Mouse (Mus musculus): ENCODE data around the gene Ppif.

Gene Ppif

GRCm38 (mm10) chr14:25736589-25736988 is 42.6 kb downstream of the Ppif start:
- in situ Hi-C loops (cut with MboI, MseI): no loop called here

DNA sequence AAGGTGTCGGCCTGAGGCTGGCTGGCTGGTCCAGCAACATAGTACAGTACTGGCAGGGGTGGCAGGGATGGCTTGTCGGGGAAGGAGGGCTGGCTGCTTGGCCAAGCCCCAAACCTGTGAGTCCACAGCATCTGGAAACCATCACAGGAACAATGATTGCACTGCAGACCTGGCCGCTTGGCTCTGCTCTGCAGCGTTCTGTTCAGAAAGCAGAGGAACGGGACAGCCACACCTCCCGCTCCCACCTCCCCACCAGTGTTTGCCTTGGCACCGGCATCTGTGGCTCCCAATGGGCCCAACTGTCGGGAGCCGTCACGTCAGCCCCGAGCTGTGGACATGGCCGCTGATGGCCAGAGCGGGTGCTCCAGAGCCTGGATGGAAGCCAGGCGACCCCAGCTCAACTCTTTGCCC is 44.6 kb downstream of the Ppif start:
- in situ Hi-C loops (cut with MboI, MseI): no loop called here

- in situ Hi-C loops (cut with MboI, MseI): no loop called here
Observed at GRCm38 (mm10) chr14:25739957-25740565, 46.1 kb downstream of the Ppif start.

DNA sequence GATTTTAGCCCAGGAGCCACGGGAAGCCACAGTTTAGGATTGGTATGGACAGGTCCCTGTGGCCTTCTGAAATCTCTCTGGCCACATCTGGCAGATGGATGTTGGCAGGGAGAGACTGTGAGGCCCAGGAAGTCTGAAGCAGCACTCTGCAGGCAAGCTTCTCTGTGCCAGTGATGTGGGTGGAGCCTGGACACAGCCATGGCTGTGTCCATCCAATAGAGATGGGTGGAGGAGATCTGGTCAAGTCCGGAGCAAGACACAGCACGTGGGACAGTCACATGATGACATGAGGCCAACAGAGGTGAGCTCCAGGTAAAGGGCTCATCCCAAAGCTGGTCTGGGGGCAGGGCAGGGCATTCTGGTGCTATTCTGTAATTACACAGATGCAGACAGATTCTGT is 47.3 kb downstream of the Ppif start:
- in situ Hi-C loops (cut with MboI, MseI): no loop called here

DNA sequence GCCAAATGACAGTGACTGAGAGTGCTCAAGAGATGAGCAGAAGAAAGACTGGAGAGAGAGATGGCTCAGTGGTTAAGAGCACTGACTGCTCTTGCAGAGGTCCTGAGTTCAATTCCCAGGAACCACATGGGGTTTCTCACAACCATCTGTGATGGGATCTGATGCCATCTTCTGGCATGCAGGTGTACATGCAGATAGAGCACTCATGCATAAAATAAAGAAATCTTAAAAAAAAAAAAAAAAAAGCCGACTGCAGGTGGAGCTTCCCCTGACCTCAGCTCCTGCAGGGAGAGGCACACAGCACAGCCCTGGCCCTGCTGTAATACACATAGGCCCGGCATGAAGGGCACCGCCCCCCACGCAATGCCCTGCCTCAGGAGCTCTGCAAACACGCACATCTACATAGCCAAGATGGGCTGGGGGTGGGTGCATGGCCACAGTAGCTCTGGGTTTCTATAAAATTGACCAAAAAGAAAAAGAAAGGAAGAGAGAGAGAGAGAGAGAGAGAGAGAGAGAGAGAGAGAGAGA is 48.0 kb downstream of the Ppif start:
- in situ Hi-C loops (cut with MboI, MseI): no loop called here

- in situ Hi-C loops (cut with MboI, MseI): no loop called here
Observed at GRCm38 (mm10) chr14:25742943-25743342, 49.0 kb downstream of the Ppif start.

DNA sequence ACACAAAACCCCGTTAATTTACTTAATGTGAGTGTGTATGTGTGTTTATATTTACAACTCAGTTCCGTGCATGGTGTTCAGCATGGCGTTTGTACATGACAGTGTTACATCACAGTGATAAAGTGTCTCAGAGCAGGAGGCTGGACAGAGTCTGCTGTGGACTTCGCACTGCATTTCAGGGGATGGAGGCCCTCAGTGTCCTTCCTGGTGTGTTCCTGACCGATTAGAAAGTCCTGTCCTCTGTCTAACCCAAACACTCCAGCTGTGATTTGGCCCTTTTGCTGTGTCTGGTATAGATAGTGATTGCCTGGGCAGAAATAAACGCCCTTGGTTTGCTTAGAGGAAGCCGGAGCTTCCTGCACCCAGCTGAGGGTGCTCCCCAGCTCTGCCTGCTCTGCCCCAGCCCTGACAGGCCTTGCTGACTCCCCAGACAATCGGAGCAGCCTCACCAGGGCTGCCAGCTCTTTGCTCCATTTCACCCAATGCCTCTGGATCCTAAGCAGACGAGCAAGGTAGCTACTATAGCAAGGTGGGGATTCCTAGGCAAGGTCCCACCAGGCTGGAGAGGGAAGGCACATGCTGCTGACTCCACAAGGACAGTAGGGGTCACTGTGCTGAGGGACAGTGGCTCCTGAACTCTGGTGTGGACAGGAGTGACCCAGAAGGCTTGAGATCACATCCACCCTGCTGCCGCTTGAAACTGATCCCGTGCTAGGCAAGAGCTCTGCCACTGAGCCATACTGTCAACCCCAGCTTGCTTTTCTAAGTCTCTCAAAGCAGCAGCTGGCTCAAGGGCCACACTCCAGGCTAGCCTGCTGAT is 51.6 kb downstream of the Ppif start:
- in situ Hi-C loops (cut with MboI, MseI): no loop called here

- in situ Hi-C loops (cut with MboI, MseI): no loop called here
Observed at GRCm38 (mm10) chr14:25746371-25746770, 52.4 kb downstream of the Ppif start.

DNA sequence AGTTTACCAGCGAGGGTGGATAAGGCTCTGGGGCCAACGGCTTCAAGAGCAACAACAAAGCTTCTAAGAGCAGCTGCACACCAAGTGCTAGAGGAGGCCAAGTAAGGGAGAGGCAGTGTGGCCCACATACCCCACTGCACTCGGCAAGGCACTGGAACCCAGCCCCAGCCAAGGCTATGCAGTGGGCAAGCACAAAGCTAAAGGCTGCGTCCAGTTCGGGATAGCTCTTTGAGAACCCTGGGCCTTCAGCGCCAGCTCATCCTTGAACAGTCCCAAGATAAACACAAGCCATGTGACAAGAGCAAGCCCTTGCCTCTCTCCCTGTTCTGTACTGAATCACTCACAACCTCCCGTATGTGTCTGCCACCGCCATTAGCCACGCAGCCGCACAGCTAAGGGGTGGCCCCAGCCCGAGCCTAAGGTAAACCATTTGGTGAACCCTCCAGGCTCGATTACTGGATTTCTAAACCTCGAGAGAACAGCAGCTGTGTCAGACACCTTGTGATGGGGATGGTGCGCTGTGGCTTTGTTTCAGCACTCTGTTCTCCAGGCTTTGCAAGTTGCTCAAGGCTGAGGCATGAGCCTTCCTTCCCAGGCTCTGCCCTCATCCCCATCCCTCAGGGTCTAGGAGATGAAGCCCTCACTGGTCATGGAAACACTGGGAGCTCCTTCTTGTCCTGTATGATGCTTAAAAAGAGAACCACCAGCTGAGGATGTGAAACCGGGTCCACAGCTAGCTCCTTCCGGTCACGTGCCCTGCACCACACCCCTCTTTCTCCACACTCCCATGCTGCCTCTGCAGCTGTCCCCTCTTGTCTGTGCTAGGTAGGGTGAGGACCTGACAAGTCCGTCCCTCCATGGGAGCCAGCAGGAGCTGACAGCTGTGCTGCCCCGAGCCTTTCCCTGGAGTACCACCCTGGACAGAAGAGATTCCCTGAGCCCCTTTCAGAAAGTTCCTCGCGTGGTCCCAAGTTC is 53.3 kb downstream of the Ppif start:
- in situ Hi-C loops (cut with MboI, MseI): no loop called here

DNA sequence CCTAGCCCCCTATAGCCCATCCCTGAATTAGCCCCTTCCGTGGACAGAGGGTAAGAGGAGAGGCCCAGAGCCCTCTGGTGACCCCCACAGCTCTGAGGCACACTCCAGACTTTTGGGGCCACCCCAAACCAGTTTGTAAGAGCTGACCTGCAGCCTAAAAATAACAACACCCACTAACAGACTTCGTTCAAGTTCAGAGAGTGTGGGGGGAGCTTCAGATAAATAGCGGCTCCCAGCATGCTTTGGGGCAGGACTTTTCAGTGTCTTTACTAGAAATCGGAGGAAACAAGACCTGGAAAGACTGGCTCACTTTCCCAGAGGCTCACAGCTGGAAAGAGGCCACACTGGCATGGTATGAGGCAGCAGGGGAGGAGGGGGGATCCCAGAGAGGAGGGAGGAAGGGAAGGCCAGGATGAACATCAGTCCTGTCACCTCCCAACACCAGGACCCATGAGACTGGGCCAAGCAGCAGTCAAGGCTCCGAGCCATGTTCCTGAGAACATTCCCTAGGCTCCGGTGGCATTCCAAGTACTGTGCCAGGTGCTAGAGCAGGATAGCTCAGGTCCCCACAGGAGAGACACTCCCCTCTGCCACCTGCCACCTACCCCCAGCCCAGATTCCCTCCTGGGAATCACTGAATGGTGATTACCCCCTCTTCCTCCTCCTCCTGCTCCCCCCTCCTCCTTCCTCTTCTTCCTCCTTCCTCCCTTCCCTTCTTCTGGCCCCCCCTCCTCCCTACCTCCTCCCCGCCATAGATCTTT is 54.2 kb downstream of the Ppif start:
- in situ Hi-C loops (cut with MboI, MseI): no loop called here

GRCm38 (mm10) chr14:25749143-25749909 is 55.4 kb downstream of the Ppif start:
- in situ Hi-C loops (cut with MboI, MseI): no loop called here
